Mouse (Mus musculus) CH12.LX (cell line): ENCODE measurements around the gene Smok2a.
"Not testable (repeated sequence)": the region's sequence is repeated elsewhere in the genome, so short reads cannot be mapped to it uniquely, and the experiment has no call there.

Experiments used
- CHD2 ChIP-seq: IDR thresholded peaks from 2 replicates; pipeline ENCODE4 v1.6.1; 2011; ENCODE audit warnings: low read length, improper control_type of control experiment
- CTCF ChIP-seq, 2 experiments: IDR thresholded peaks in 1 of 2; conservative IDR thresholded peaks in 1 of 2; 2 replicates each; pipeline ENCODE4 v1.5.1; 2011 to 2012; ENCODE audit warnings: low read depth in 2 of 2, low read length in 2 of 2, improper control_type of control experiment in 1 of 2, inconsistent platforms in 1 of 2, mild to moderate bottlenecking in 1 of 2, moderate library complexity in 1 of 2
- ELF1 ChIP-seq: IDR thresholded peaks from 2 replicates; pipeline ENCODE4 v1.6.1; 2014; ENCODE audit warnings: low read depth, mild to moderate bottlenecking, inconsistent platforms, low read length, improper control_type of control experiment
- HCFC1 ChIP-seq: IDR thresholded peaks from 2 replicates; pipeline ENCODE4 v1.6.1; 2012; ENCODE audit warnings: low read depth, mild to moderate bottlenecking, inconsistent platforms, low read length, improper control_type of control experiment
- IRF4 ChIP-seq: IDR thresholded peaks from 2 replicates; pipeline ENCODE4 v1.6.1; 2014; ENCODE audit warnings: low read depth, mild to moderate bottlenecking, inconsistent platforms, low read length, improper control_type of control experiment
- JUN ChIP-seq: IDR thresholded peaks from 2 replicates; pipeline ENCODE4 v1.6.1; 2011; ENCODE audit warnings: low read depth, mild to moderate bottlenecking, low read length, improper control_type of control experiment, moderate library complexity; ENCODE audit not compliant: insufficient read depth
- JUND ChIP-seq: conservative IDR thresholded peaks from 2 replicates; pipeline ENCODE4 v1.6.1; 2011; ENCODE audit warnings: low read depth, low read length, improper control_type of control experiment
- MAFK ChIP-seq: IDR thresholded peaks from 2 replicates; pipeline ENCODE4 v1.6.1; 2011; ENCODE audit warnings: low read length, improper control_type of control experiment; ENCODE audit not compliant: insufficient replicate concordance
- MAX ChIP-seq: IDR thresholded peaks from 2 replicates; pipeline ENCODE4 v1.6.1; 2011; ENCODE audit warnings: low read length, improper control_type of control experiment
- MYC ChIP-seq: IDR thresholded peaks from 2 replicates; pipeline ENCODE4 v1.6.1; 2011; ENCODE audit warnings: low read depth, mild to moderate bottlenecking, improper control_type of control experiment, low read length
- POLR2A ChIP-seq: IDR thresholded peaks from 2 replicates; pipeline ENCODE4 v1.6.1; 2011; ENCODE audit warnings: low read depth, mild to moderate bottlenecking, improper control_type of control experiment, low read length
- UBTF ChIP-seq: IDR thresholded peaks from 2 replicates; pipeline ENCODE4 v1.6.1; 2012; ENCODE audit warnings: low read depth, mild to moderate bottlenecking, inconsistent platforms, low read length, improper control_type of control experiment, moderate library complexity
- USF2 ChIP-seq: conservative IDR thresholded peaks from 2 replicates; pipeline ENCODE4 v1.6.1; 2011; ENCODE audit warnings: low read depth, low read length, improper control_type of control experiment
- ZC3H11A ChIP-seq: IDR thresholded peaks from 2 replicates; pipeline ENCODE4 v1.6.1; 2012; ENCODE audit warnings: low read depth, mild to moderate bottlenecking, inconsistent platforms, low read length, improper control_type of control experiment

- TF ChIP-seq USF2; CTCF (conservative IDR thresholded peaks at IDR 0.05 in 1 of 2, IDR thresholded peaks at IDR 0.05 in 1 of 2; ENCODE audit: low read depth in 2 of 2, low read length in 2 of 2); JUND; MAFK; ELF1; UBTF; ZC3H11A; CHD2; MAX; POLR2A; IRF4; MYC; HCFC1; JUN: not testable (repeated sequence)
These were observed 12.5 kb upstream of the Smok2a start for GRCm38 (mm10) chr17:13208460-13208859.
